Mouse (Mus musculus) stomach, postnatal 0 days (tissue): ENCODE measurements around the gene Cnr1. TPM values are rescaled to one million over a fixed set of nuclear protein-coding genes. Genes with fewer than 3 reads are reported as not detected.

Experiments used
- ATAC-seq: fragments of 200-750 bp; cut with Nextera tagmentation; 2 replicates; pipeline ENCODE4 v1.8.0; 2017; ENCODE audit not compliant: low FRiP score, low TSS enrichment
- DNase-seq: peaks from one replicate; pipeline ENCODE4 v3.0.0-alpha.2; 2016; ENCODE audit warnings: low spot score
- H3K27ac ChIP-seq: fragments of 300-500 bp; sonication (generic); replicated peaks from 2 replicates; pipeline ENCODE4 v1.5.1; 2014; ENCODE audit warnings: mild to moderate bottlenecking, control low read depth
- H3K27me3 ChIP-seq: fragments of 300-500 bp; sonication (generic); 2 replicates; pipeline ENCODE4 v1.6.1; 2014; ENCODE audit warnings: low read length; ENCODE audit not compliant: control insufficient read depth, insufficient read depth
- H3K36me3 ChIP-seq: fragments of 300-500 bp; sonication (generic); 2 replicates; pipeline ENCODE4 v1.6.1; 2014; ENCODE audit warnings: low read length, mixed read lengths; ENCODE audit not compliant: control insufficient read depth, insufficient read depth
- H3K4me1 ChIP-seq: fragments of 300-500 bp; sonication (generic); replicated peaks from 2 replicates; pipeline ENCODE4 v1.6.1; 2014; ENCODE audit warnings: antibody characterized with exemption; ENCODE audit not compliant: control insufficient read depth, insufficient read depth
- H3K4me2 ChIP-seq: fragments of 300-500 bp; sonication (generic); replicated peaks from 2 replicates; pipeline ENCODE4 v1.6.1; 2014; ENCODE audit warnings: low read depth, mild to moderate bottlenecking, control low read depth, moderate library complexity
- H3K4me3 ChIP-seq: fragments of 300-500 bp; sonication (generic); 2 replicates; pipeline ENCODE4 v1.5.1; 2014; ENCODE audit warnings: low read depth, low read length, control low read depth
- H3K9ac ChIP-seq: fragments of 300-500 bp; sonication (generic); 2 replicates; pipeline ENCODE4 v1.6.1; 2014; ENCODE audit warnings: mild to moderate bottlenecking, low read length, control low read depth, mixed read lengths
- H3K9me3 ChIP-seq: fragments of 300-500 bp; sonication (generic); 2 replicates; pipeline ENCODE4 v1.6.1; 2016; ENCODE audit warnings: low read length; ENCODE audit not compliant: control insufficient read depth
- CTCF ChIP-seq: IDR thresholded peaks from 2 replicates; pipeline ENCODE4 v1.5.1; 2016; ENCODE audit warnings: antibody characterized with exemption, low read depth, mild to moderate bottlenecking, moderate library complexity
- EP300 ChIP-seq: optimal IDR thresholded peaks from 2 replicates; pipeline ENCODE3; 2016; ENCODE audit warnings: antibody characterized with exemption
- WGBS: fragments of 180-500 bp; shearing (Covaris S2); extraction: QIAGEN DNeasy Blood & Tissue Kit; methylation state at CpG from one replicate; pipeline ENCODE4 v1.1.7; 2014; 5-methylcytosine and 5-hydroxymethylcytosine counted together
- polyA plus RNA-seq: library from polyadenylated mRNA; unstranded; fragments of >200 nt; fragmentation: Nextera tagmentation; extraction: Ambion mirVana; gene quantifications from 2 replicates; pipeline ENCODE4 v1.2.1, GENCODE M21; 2015

The Cnr1 gene
- polyA plus RNA-seq, 1 experiment from 2014 or later, result 0.86 TPM

GRCm38 (mm10) chr4:33926010-33926409 lies 1.6 kb downstream of the Cnr1 start:
- ATAC-seq, result no peak
- no peak overlapping the region for H3K4me2 ChIP-seq
- no peak overlapping the region for H3K27ac ChIP-seq
- peaks cover 2% of the 10 kb centered on the region; the same call in 1 of the 2 replicates for H3K27me3 ChIP-seq
- no peak overlapping the region for H3K9ac ChIP-seq
- WGBS, result 53% methylated on average over 6 of the region's 6 CpGs
- no peak overlapping the region for H3K4me3 ChIP-seq
- DNase-seq, result no peak
- H3K4me1 ChIP-seq, result no peaks in the 10 kb centered on the region
- TF ChIP-seq CTCF (no peak), EP300 (no peak)
- no peaks in the 10 kb centered on the region for H3K36me3 ChIP-seq
- H3K9me3 ChIP-seq, result no peaks in the 10 kb centered on the region

GRCm38 (mm10) chr4:33926730-33927263 lies 2.4 kb downstream of the Cnr1 start:
- TF ChIP-seq EP300 (no peak), CTCF (no peak)
- WGBS, result 77% methylated on average over 7 of the region's 7 CpGs
- no peak overlapping the region for H3K4me2 ChIP-seq
- H3K27me3 ChIP-seq, result peaks cover 2% of the 10 kb centered on the region; the same call in 1 of the 2 replicates
- H3K36me3 ChIP-seq, result no peaks in the 10 kb centered on the region
- H3K9me3 ChIP-seq, result no peaks in the 10 kb centered on the region
- H3K4me1 ChIP-seq, result no peaks in the 10 kb centered on the region
- DNase-seq, result no peak
- no peak overlapping the region for H3K9ac ChIP-seq
- ATAC-seq, result no peak
- H3K27ac ChIP-seq, result no peak overlapping the region
- H3K4me3 ChIP-seq, result no peak overlapping the region

- Histone ChIP-seq H3K27me3 (peaks cover 2% of the 10 kb centered on the region; the same call in 1 of the 2 replicates), H3K27ac (no peak overlapping the region), H3K4me1 (no peaks in the 10 kb centered on the region), H3K9ac (no peak overlapping the region), H3K9me3 (no peaks in the 10 kb centered on the region), H3K36me3 (no peaks in the 10 kb centered on the region), H3K4me3 (no peak overlapping the region), H3K4me2 (no peak overlapping the region)
- no peak for TF ChIP-seq EP300
- TF ChIP-seq CTCF, result no peak
- ATAC-seq (no peak), DNase-seq (no peak)
- WGBS, result 86% methylated on average over 3 of the region's 3 CpGs
Observed at GRCm38 (mm10) chr4:33927644-33928043, 3.3 kb downstream of the Cnr1 start.

GRCm38 (mm10) chr4:33928450-33928849 lies 4.1 kb downstream of the Cnr1 start:
- no peaks in the 10 kb centered on the region for H3K4me1 ChIP-seq
- DNase-seq, result no peak
- WGBS, result 55% methylated on average over 1 of the region's 1 CpGs

GRCm38 (mm10) chr4:33931347-33931746 lies 7.0 kb downstream of the Cnr1 start:
- H3K4me1 ChIP-seq, result no peaks in the 10 kb centered on the region
- H3K27me3 ChIP-seq, result no peaks in the 10 kb centered on the region
- H3K4me3 ChIP-seq, result no peak overlapping the region
- WGBS, result 75% methylated on average over 8 of the region's 8 CpGs
- H3K36me3 ChIP-seq, result no peaks in the 10 kb centered on the region
- H3K4me2 ChIP-seq, result no peak overlapping the region
- DNase-seq (no peak), ATAC-seq (no peak)
- TF ChIP-seq CTCF (no peak), EP300 (no peak)
- no peak overlapping the region for H3K9ac ChIP-seq
- H3K9me3 ChIP-seq, result no peaks in the 10 kb centered on the region
- no peak overlapping the region for H3K27ac ChIP-seq

More at GRCm38 (mm10) chr4:33928450-33928849, 4.1 kb downstream of the Cnr1 start:
- Histone ChIP-seq H3K9ac (no peak overlapping the region), H3K9me3 (no peaks in the 10 kb centered on the region), H3K36me3 (no peaks in the 10 kb centered on the region), H3K27ac (no peak overlapping the region), H3K4me3 (no peak overlapping the region), H3K27me3 (peaks cover 2% of the 10 kb centered on the region; the same call in 1 of the 2 replicates), H3K4me2 (no peak overlapping the region)
- TF ChIP-seq EP300, result no peak
- TF ChIP-seq CTCF, result no peak
- ATAC-seq, result no peak

GRCm38 (mm10) chr4:33941557-33941956 lies 17.2 kb downstream of the Cnr1 start:
- DNase-seq (no peak), ATAC-seq (no peak)
- H3K4me2 ChIP-seq, result no peak overlapping the region
- no peaks in the 10 kb centered on the region for H3K9me3 ChIP-seq
- TF ChIP-seq EP300 (no peak), CTCF (no peak)
- WGBS, result 65% methylated on average over 5 of the region's 5 CpGs
- no peaks in the 10 kb centered on the region for H3K4me1 ChIP-seq
- H3K27ac ChIP-seq, result no peak overlapping the region
- no peak overlapping the region for H3K4me3 ChIP-seq
- H3K9ac ChIP-seq, result no peak overlapping the region
- no peaks in the 10 kb centered on the region for H3K36me3 ChIP-seq
- no peaks in the 10 kb centered on the region for H3K27me3 ChIP-seq
